In the genomic region with DNA sequence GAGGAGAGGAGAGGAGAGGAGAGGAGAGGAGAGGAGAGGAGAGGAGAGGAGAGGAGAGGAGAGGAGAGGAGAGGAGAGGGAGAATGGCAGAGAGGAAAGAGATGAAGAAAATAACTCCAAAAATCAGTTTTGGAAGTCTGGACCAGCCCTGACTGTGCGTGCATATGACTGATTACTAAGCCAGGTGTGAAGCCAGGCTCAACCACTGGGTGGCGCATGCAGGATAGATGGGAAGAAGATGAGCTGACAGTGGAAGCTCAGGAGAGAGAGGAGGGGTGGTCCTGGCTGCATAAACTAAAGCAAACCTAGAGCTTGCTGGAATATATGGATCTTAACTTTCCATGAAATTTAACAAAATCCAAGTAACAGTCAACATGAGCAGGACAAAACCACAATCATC, we compare ENCODE assay signal across 10 mouse cellular contexts. TPM values are rescaled to one million over a fixed set of nuclear protein-coding genes. Genes with fewer than 3 reads are reported as not detected.
A peak's percentile ranks its signal among the peaks of the same experiment; 100 is the strongest.
DNase-seq lines count a peak whose midpoint lies in the region; ATAC-seq and TF ChIP-seq lines count a peak whose summit lies in the region.
"Had no signal": no experiment of that assay in that cellular context is flagged by ENCODE, and none has a peak within 500 bp of the region (broad histone marks: within the 10 kb centered on the region; RNA-seq: fewer than 3 reads in every experiment).

No protein-coding gene starts in this region.

- TF ChIP-seq POLR2A in heart, adult 2 months (IDR thresholded peaks at IDR 0.05; ENCODE audit: insufficient read depth, low read depth, low read length) = no peak

- H3K36me3 ChIP-seq in heart, adult 2 months (ENCODE audit: control insufficient read depth, insufficient read depth, low read length) = no peaks in the 10 kb centered on the region
- peaks cover 22% of the 10 kb centered on the region for H3K36me3 ChIP-seq in heart, embryonic 12.5 days
- H3K36me3 ChIP-seq in forebrain, postnatal 0 days (ENCODE audit: insufficient read depth) = no peaks in the 10 kb centered on the region

- intact Hi-C loops in heart, adult 2 months (cut with DNase I) = loop anchor here (1.0 to 10.0 kb wide), 4 partner anchors 41 to 447 kb away; no protein-coding TSS in a partner anchor

- peak; percentile 35 to 77 for DNase-seq in heart, adult 2 months
- peak; percentile 32 for DNase-seq in CD4-positive helper T cell, adult 2 months (ENCODE audit: low read depth, low spot score)
- DNase-seq in c-Kit-negative CD71-positive TER-119-positive erythroid progenitor cells, embryonic 14.5 days (ENCODE audit: low read depth, low spot score) = peak; percentile 13
- DNase-seq in forebrain, postnatal 0 days = peak; percentile 65
- DNase-seq in layer of hippocampus, adult 11-12 months (ENCODE audit: low spot score) = peak; percentile 69
- DNase-seq in spleen, postnatal 4 days (ENCODE audit: low spot score in 2 of 2) = peak; percentile 50 to 82

- peak; percentile 79 for TF ChIP-seq CTCF in heart, adult 2 months (IDR thresholded peaks at IDR 0.05)
- TF ChIP-seq CTCF in forebrain, postnatal 0 days (IDR thresholded peaks at IDR 0.05; ENCODE audit: low read depth) = peak; percentile 75

- WGBS in heart, adult 2 months = 23% methylated on average over 2 of the region's 2 CpGs
- 20% methylated on average over 2 of the region's 2 CpGs for WGBS in heart, embryonic 12.5 days
- 23% methylated on average over 2 of the region's 2 CpGs for WGBS in forebrain, postnatal 0 days

- ATAC-seq in heart, embryonic 12.5 days (ENCODE audit: insufficient number of reproducible peaks, low FRiP score) = no peak
- ATAC-seq in forebrain, postnatal 0 days = peak; percentile 79; the same call in 1 of the 2 replicates
- ATAC-seq in megakaryocyte, adult 5-6 weeks (ENCODE audit: poor library complexity, severe bottlenecking) = peak; percentile 80

- no peak overlapping the region for H3K27ac ChIP-seq in heart, adult 2 months
- H3K27ac ChIP-seq in heart, embryonic 12.5 days (ENCODE audit: poor library complexity, severe bottlenecking) = no peak overlapping the region
- H3K27ac ChIP-seq in forebrain, postnatal 0 days (ENCODE audit: low read depth, low read length) = no peak overlapping the region
- H3K27ac ChIP-seq: neural tube, embryonic 13.5 days had no signal

- H3K4me3 ChIP-seq in heart, adult 2 months = no peak overlapping the region
- H3K4me3 ChIP-seq in heart, embryonic 12.5 days = no peak overlapping the region
- H3K4me3 ChIP-seq in forebrain, postnatal 0 days (ENCODE audit: low read depth, low read length) = no peak overlapping the region
- H3K4me3 ChIP-seq: neural tube, embryonic 13.5 days had no signal

- no peaks in the 10 kb centered on the region for H3K9me3 ChIP-seq in heart, embryonic 12.5 days (replicated peaks)
- H3K9me3 ChIP-seq in forebrain, postnatal 0 days (ENCODE audit: low read length) = no peaks in the 10 kb centered on the region
- H3K9me3 ChIP-seq: neural tube, embryonic 13.5 days had no signal

- H3K4me1 ChIP-seq in heart, adult 2 months (ENCODE audit: control insufficient read depth, insufficient read depth, low read length) = no peaks in the 10 kb centered on the region
- H3K4me1 ChIP-seq in heart, embryonic 12.5 days (replicated peaks) = 0 out of 2 replicates have a peak, but pooled peaks cover 3% of the 10 kb centered on the region
- no peaks in the 10 kb centered on the region for H3K4me1 ChIP-seq in forebrain, postnatal 0 days (ENCODE audit: insufficient read depth)
- H3K4me1 ChIP-seq: neural tube, embryonic 13.5 days had no signal

- no peaks in the 10 kb centered on the region for H3K79me2 ChIP-seq in heart, adult 2 months (replicated peaks; ENCODE audit: control insufficient read depth, insufficient read depth, low read length)

- H3K27me3 ChIP-seq in heart, adult 2 months (ENCODE audit: control insufficient read depth, insufficient read depth, low read length) = no peaks in the 10 kb centered on the region
- H3K27me3 ChIP-seq in heart, embryonic 12.5 days (replicated peaks) = 0 out of 2 replicates have a peak, but pooled peaks cover 4% of the 10 kb centered on the region
- no peaks in the 10 kb centered on the region for H3K27me3 ChIP-seq in forebrain, postnatal 0 days (ENCODE audit: insufficient read depth, low read length)
- H3K27me3 ChIP-seq: neural tube, embryonic 13.5 days had no signal

- H3K4me2 ChIP-seq in heart, embryonic 12.5 days = no peak overlapping the region
- H3K4me2 ChIP-seq in forebrain, postnatal 0 days (ENCODE audit: low read depth) = no peak overlapping the region
- H3K4me2 ChIP-seq: neural tube, embryonic 13.5 days had no signal

- TF ChIP-seq EP300 in heart, adult 2 months (IDR thresholded peaks at IDR 0.05; ENCODE audit: insufficient read depth, low read depth, low read length) = no peak

- no peak overlapping the region for H3K9ac ChIP-seq in heart, adult 2 months (ENCODE audit: low read depth, low read length)
- no peak overlapping the region for H3K9ac ChIP-seq in heart, embryonic 12.5 days
- no peak overlapping the region for H3K9ac ChIP-seq in forebrain, postnatal 0 days
- H3K9ac ChIP-seq: neural tube, embryonic 13.5 days had no signal

RNA-seq across cellular contexts. Expression of a gene that starts 6.9 kb away (rescaled TPM):
- 1 to 10 TPM; 4.3 to 5.5 TPM for total RNA-seq in heart, adult 2 months (2021)
- 6.0 and 8.9 TPM in 2 replicates for polyA plus RNA-seq in heart, adult 2 months (2012; rRNA removed)
- 61.4 and 63.0 TPM in 2 replicates for polyA plus RNA-seq in heart, embryonic 12.5 days (2016; fragmentation: Nextera tagmentation; extraction: Ambion mirVana)
- total RNA-seq in forebrain, postnatal 0 days (2014; rRNA removed) = 25.3 and 33.2 TPM in 2 replicates
- 50.3 and 60.8 TPM in 2 replicates for polyA plus RNA-seq in forebrain, postnatal 0 days (2015; fragmentation: Nextera tagmentation; extraction: Ambion mirVana)
- 15.7 and 19.7 TPM in 2 replicates for total RNA-seq in megakaryocyte, adult 5-6 weeks (2015)
- 21.9 and 24.8 TPM in 2 replicates for total RNA-seq in megakaryocyte, adult 5-6 weeks (2017)

RNA-seq across cellular contexts. Expression of a gene that starts 16.8 kb away (rescaled TPM):
- not detected for total RNA-seq in heart, adult 2 months (2021)
- not detected in 2 replicates for polyA plus RNA-seq in heart, adult 2 months (2012; rRNA removed)
- not detected in 2 replicates for polyA plus RNA-seq in heart, embryonic 12.5 days (2016; fragmentation: Nextera tagmentation; extraction: Ambion mirVana)
- total RNA-seq in forebrain, postnatal 0 days (2014; rRNA removed) = not detected in 2 replicates
- polyA plus RNA-seq in forebrain, postnatal 0 days (2015; fragmentation: Nextera tagmentation; extraction: Ambion mirVana) = not detected in 2 replicates
- not detected in 2 replicates for total RNA-seq in megakaryocyte, adult 5-6 weeks (2015)
- not detected in 2 replicates for total RNA-seq in megakaryocyte, adult 5-6 weeks (2017)
- polyA plus RNA-seq: heart, embryonic 16.5 days; neural tube, embryonic 13.5 days had no signal

RNA-seq across cellular contexts. Expression of a gene that starts 31.5 kb away (rescaled TPM):
- total RNA-seq in heart, adult 2 months (2021) = 100 to 1,000 TPM; 190 to 202 TPM
- 378 and 439 TPM in 2 replicates for polyA plus RNA-seq in heart, adult 2 months (2012; rRNA removed)
- 71.9 and 72.9 TPM in 2 replicates for polyA plus RNA-seq in heart, embryonic 12.5 days (2016; fragmentation: Nextera tagmentation; extraction: Ambion mirVana)
- total RNA-seq in forebrain, postnatal 0 days (2014; rRNA removed) = 24.8 and 39.7 TPM in 2 replicates
- 17.7 and 18.3 TPM in 2 replicates for polyA plus RNA-seq in forebrain, postnatal 0 days (2015; fragmentation: Nextera tagmentation; extraction: Ambion mirVana)
- 3.0 and 7.7 TPM in 2 replicates for total RNA-seq in megakaryocyte, adult 5-6 weeks (2015)
- 0.45 and 0.48 TPM in 2 replicates for total RNA-seq in megakaryocyte, adult 5-6 weeks (2017)

RNA-seq across cellular contexts. Expression of a gene that starts 41.1 kb away (rescaled TPM):
- not detected for total RNA-seq in heart, adult 2 months (2021)
- not detected in 2 replicates for polyA plus RNA-seq in heart, adult 2 months (2012; rRNA removed)
- polyA plus RNA-seq in heart, embryonic 12.5 days (2016; fragmentation: Nextera tagmentation; extraction: Ambion mirVana) = not detected in 2 replicates
- 2.3 and 4.0 TPM in 2 replicates for total RNA-seq in forebrain, postnatal 0 days (2014; rRNA removed)
- 0.54 and 0.80 TPM in 2 replicates for polyA plus RNA-seq in forebrain, postnatal 0 days (2015; fragmentation: Nextera tagmentation; extraction: Ambion mirVana)
- total RNA-seq in megakaryocyte, adult 5-6 weeks (2015) = not detected in 2 replicates
- total RNA-seq in megakaryocyte, adult 5-6 weeks (2017) = not detected in 2 replicates
- polyA plus RNA-seq: heart, embryonic 16.5 days had no signal

RNA-seq across cellular contexts. Expression of a gene that starts 50.9 kb away (rescaled TPM):
- under 1 TPM in 1 of 2 experiments, not detected in 1; 0.14 TPM for total RNA-seq in heart, adult 2 months (2021)
- polyA plus RNA-seq in heart, adult 2 months (2012; rRNA removed) = 0.09 and 0.12 TPM in 2 replicates
- polyA plus RNA-seq in heart, embryonic 12.5 days (2016; fragmentation: Nextera tagmentation; extraction: Ambion mirVana) = 0.41 and 0.48 TPM in 2 replicates
- total RNA-seq in forebrain, postnatal 0 days (2014; rRNA removed) = 21.4 and 26.0 TPM in 2 replicates
- polyA plus RNA-seq in forebrain, postnatal 0 days (2015; fragmentation: Nextera tagmentation; extraction: Ambion mirVana) = 3.9 and 5.5 TPM in 2 replicates
- total RNA-seq in megakaryocyte, adult 5-6 weeks (2015) = not detected in 2 replicates
- not detected in 2 replicates for total RNA-seq in megakaryocyte, adult 5-6 weeks (2017)

Comparison
In these comparisons a context has a peak if more than half of its experiments do, and no peak if none do; other contexts are left out.
1. DNase-seq: peak in every context shown above with its lines; median percentile 69 in layer of hippocampus, adult 11-12 months; 66 in spleen, postnatal 4 days; 65 in forebrain, postnatal 0 days; 56 in heart, adult 2 months; 32 in CD4-positive helper T cell, adult 2 months; 13 in c-Kit-negative CD71-positive TER-119-positive erythroid progenitor cells, embryonic 14.5 days.